Mouse (Mus musculus) adrenal gland, postnatal 0 days (tissue): ENCODE results near the gene Glipr1l3. TPM values are rescaled to one million over a fixed set of nuclear protein-coding genes. Genes with fewer than 3 reads are reported as not detected.

Experiments
- polyA plus RNA-seq: library from polyadenylated mRNA; unstranded; fragments of >200 nt; fragmentation: Nextera tagmentation; extraction: Ambion mirVana; gene quantifications from 2 replicates; pipeline ENCODE4 v1.2.1, GENCODE M21; 2015

Gene Glipr1l3
- polyA plus RNA-seq, result not detected in 2 replicates

GRCm38 (mm10) chr10:112159882-112160560 is at the start of gene Glipr1l3:
Glipr1l3 (minus strand) TSS chr10:112160327.

GRCm38 (mm10) chr10:112163168-112163766 is 3.1 kb upstream of the Glipr1l3 start, which contains the start of gene Caps2:
Caps2 (plus strand) TSS chr10:112163621.

Other genes starting within 250 kb of the Glipr1l3 start
- gene Krr1, start 187.7 kb downstream of the Glipr1l3 start, polyA plus RNA-seq, result 21.7 and 26.9 TPM in 2 replicates
- 1.7 and 2.8 TPM in 2 replicates for gene Glipr1, start 157.7 kb downstream of the Glipr1l3 start, polyA plus RNA-seq
- gene Glipr1l1, start 100.1 kb downstream of the Glipr1l3 start, polyA plus RNA-seq, result not detected in 2 replicates
- not detected in 2 replicates for gene Glipr1l2, start 77.0 kb downstream of the Glipr1l3 start, polyA plus RNA-seq
- gene Caps2, start 3.3 kb upstream of the Glipr1l3 start, polyA plus RNA-seq, result 0.08 and 0.30 TPM in 2 replicates
- 0.63 and 1.2 TPM in 2 replicates for gene Kcnc2, start 110.8 kb upstream of the Glipr1l3 start, polyA plus RNA-seq